Mouse (Mus musculus): ENCODE results near the gene Clic6. TPM values are rescaled to one million over a fixed set of nuclear protein-coding genes. Genes with fewer than 3 reads are reported as not detected.

The Clic6 gene
- polyA plus RNA-seq, 1 experiment from 2014 or later = 8.9 TPM

GRCm38 (mm10) chr16:92548651-92549050 lies 63.1 kb downstream of the Clic6 start:
- Histone ChIP-seq H3K4me2 (no peak overlapping the region), H3K4me3 (ENCODE audit: low read depth, low read length) (no peak overlapping the region), H3K27me3 (ENCODE audit: insufficient read depth, low read length) (no peaks in the 10 kb centered on the region), H3K27ac (ENCODE audit: low read depth) (no peak overlapping the region), H3K4me1 (ENCODE audit: insufficient read depth) (no peaks in the 10 kb centered on the region), H3K36me3 (ENCODE audit: insufficient read depth) (no peaks in the 10 kb centered on the region), H3K9ac (no peak overlapping the region), H3K9me3 (ENCODE audit: low read depth, low read length) (no peaks in the 10 kb centered on the region)
- TF ChIP-seq CTCF (IDR thresholded peaks at IDR 0.05; ENCODE audit: low read depth) = no peak
- DNase-seq = no peak
- WGBS = 88% methylated on average over 9 of the region's 9 CpGs
- no peak for ATAC-seq (ENCODE audit: insufficient read depth)

- DNase-seq (no peak), ATAC-seq (ENCODE audit: insufficient read depth) (no peak)
- Histone ChIP-seq H3K9ac (no peak overlapping the region), H3K36me3 (ENCODE audit: insufficient read depth) (no peaks in the 10 kb centered on the region), H3K9me3 (ENCODE audit: low read depth, low read length) (no peaks in the 10 kb centered on the region), H3K27ac (ENCODE audit: low read depth) (no peak overlapping the region), H3K4me1 (ENCODE audit: insufficient read depth) (no peaks in the 10 kb centered on the region), H3K4me2 (no peak overlapping the region), H3K27me3 (ENCODE audit: insufficient read depth, low read length) (no peaks in the 10 kb centered on the region), H3K4me3 (ENCODE audit: low read depth, low read length) (no peak overlapping the region)
- TF ChIP-seq CTCF (IDR thresholded peaks at IDR 0.05; ENCODE audit: low read depth) = no peak
- 74% methylated on average over 13 of the region's 13 CpGs for WGBS
Observed at GRCm38 (mm10) chr16:92551266-92552105, 66.0 kb downstream of the Clic6 start.

DNA sequence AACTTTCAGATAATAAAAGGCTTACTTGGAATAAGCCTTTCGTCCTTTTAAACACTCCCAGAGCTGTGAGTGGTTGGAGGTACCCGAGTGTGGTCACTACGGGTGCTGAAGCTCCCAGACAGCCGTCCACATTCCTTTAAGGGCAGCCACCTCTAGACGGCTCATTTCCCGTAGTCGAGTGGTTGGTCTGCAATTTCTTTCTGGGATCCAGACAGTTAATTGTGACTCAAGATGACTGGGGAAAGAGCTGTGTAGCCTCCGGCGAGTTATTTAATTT lies 66.5 kb downstream of the Clic6 start:
- WGBS = 47% methylated on average over 9 of the region's 9 CpGs
- H3K27me3 ChIP-seq (ENCODE audit: insufficient read depth, low read length) = no peaks in the 10 kb centered on the region
- ATAC-seq (ENCODE audit: insufficient read depth) = no peak

GRCm38 (mm10) chr16:92552858-92553257 lies 67.3 kb downstream of the Clic6 start:
- no peaks in the 10 kb centered on the region for H3K9me3 ChIP-seq (ENCODE audit: low read depth, low read length)
- H3K4me1 ChIP-seq (ENCODE audit: insufficient read depth) = no peaks in the 10 kb centered on the region
- no peak overlapping the region for H3K4me2 ChIP-seq
- 17% methylated on average over 11 of the region's 11 CpGs for WGBS
- no peak overlapping the region for H3K4me3 ChIP-seq (ENCODE audit: low read depth, low read length)
- H3K27ac ChIP-seq (ENCODE audit: low read depth) = no peak overlapping the region
- H3K36me3 ChIP-seq (ENCODE audit: insufficient read depth) = no peaks in the 10 kb centered on the region
- peak; percentile 26 for DNase-seq
- H3K27me3 ChIP-seq (ENCODE audit: insufficient read depth, low read length) = no peaks in the 10 kb centered on the region
- TF ChIP-seq CTCF (IDR thresholded peaks at IDR 0.05; ENCODE audit: low read depth) = no peak
- H3K9ac ChIP-seq = no peak overlapping the region
- no peak for ATAC-seq (ENCODE audit: insufficient read depth)

More for the DNA sequence above, 66.5 kb downstream of the Clic6 start:
- no peaks in the 10 kb centered on the region for H3K9me3 ChIP-seq (ENCODE audit: low read depth, low read length)
- DNase-seq = no peak
- H3K4me1 ChIP-seq (ENCODE audit: insufficient read depth) = no peaks in the 10 kb centered on the region
- H3K9ac ChIP-seq = no peak overlapping the region
- TF ChIP-seq CTCF (IDR thresholded peaks at IDR 0.05; ENCODE audit: low read depth) = no peak
- no peaks in the 10 kb centered on the region for H3K36me3 ChIP-seq (ENCODE audit: insufficient read depth)
- no peak overlapping the region for H3K4me2 ChIP-seq
- no peak overlapping the region for H3K27ac ChIP-seq (ENCODE audit: low read depth)
- H3K4me3 ChIP-seq (ENCODE audit: low read depth, low read length) = no peak overlapping the region

DNA sequence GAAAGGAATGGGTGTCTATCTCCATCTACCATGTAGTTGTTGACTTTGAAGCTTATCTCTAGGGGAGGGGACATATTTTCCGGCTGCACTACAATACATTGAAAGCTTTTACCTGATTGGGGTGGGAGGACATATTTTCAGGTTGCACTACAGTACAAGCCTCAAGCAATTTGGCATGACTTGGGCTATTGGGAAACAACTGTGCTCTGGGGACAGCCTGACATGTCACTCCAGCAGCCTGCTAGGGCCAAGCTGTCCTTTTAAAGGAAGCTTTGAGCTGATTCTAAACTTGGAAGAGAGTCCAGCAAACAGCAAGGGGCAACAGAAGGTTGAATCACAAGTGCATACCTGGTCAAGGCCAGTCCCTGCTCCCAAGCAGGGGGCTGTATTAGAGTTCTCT lies 69.5 kb downstream of the Clic6 start:
- no peaks in the 10 kb centered on the region for H3K9me3 ChIP-seq (ENCODE audit: low read depth, low read length)
- no peak for TF ChIP-seq CTCF (IDR thresholded peaks at IDR 0.05; ENCODE audit: low read depth)
- WGBS = 73% methylated on average over 1 of the region's 1 CpGs
- no peaks in the 10 kb centered on the region for H3K27me3 ChIP-seq (ENCODE audit: insufficient read depth, low read length)
- ATAC-seq (ENCODE audit: insufficient read depth) (no peak), DNase-seq (no peak)
- H3K27ac ChIP-seq (ENCODE audit: low read depth) = no peak overlapping the region
- no peak overlapping the region for H3K9ac ChIP-seq
- no peak overlapping the region for H3K4me2 ChIP-seq
- no peak overlapping the region for H3K4me3 ChIP-seq (ENCODE audit: low read depth, low read length)
- H3K4me1 ChIP-seq (ENCODE audit: insufficient read depth) = no peaks in the 10 kb centered on the region
- no peaks in the 10 kb centered on the region for H3K36me3 ChIP-seq (ENCODE audit: insufficient read depth)

DNA sequence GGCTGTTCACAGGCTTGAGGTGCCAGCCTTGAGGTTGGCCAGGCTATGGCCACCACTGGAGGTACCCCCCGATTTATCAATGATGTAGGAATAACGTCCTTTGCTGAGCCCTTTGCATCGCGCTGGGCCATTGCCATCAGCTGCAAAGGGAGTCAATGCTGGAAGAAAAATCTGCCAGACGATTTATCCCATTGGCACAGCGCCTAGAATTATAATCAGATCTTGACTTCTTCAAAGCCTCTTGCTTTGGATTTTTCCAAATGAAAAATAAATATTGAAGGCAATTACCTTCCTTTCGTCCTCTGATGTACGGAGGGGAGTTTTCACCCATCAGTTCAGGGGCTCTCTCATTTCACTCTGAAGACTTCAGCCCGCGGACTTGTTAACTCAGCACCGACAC lies 79.8 kb downstream of the Clic6 start:
- peak overlapping the region; percentile 49 for H3K4me2 ChIP-seq
- H3K4me3 ChIP-seq (ENCODE audit: low read depth, low read length) = no peak overlapping the region
- ATAC-seq (ENCODE audit: insufficient read depth) (peak; percentile 49; the same call in 1 of the 2 replicates), DNase-seq (peak; percentile 81)
- TF ChIP-seq CTCF (IDR thresholded peaks at IDR 0.05; ENCODE audit: low read depth) = no peak
- H3K4me1 ChIP-seq (ENCODE audit: insufficient read depth) = no peaks in the 10 kb centered on the region
- no peak overlapping the region for H3K9ac ChIP-seq
- H3K36me3 ChIP-seq (ENCODE audit: insufficient read depth) = no peaks in the 10 kb centered on the region
- WGBS = 27% methylated on average over 11 of the region's 11 CpGs
- peak overlapping the region; percentile 26; the same call in 1 of the 2 replicates for H3K27ac ChIP-seq (ENCODE audit: low read depth)
- H3K9me3 ChIP-seq (ENCODE audit: low read depth, low read length) = no peaks in the 10 kb centered on the region
- 0 out of 2 replicates have a peak, but pooled peaks cover 3% of the 10 kb centered on the region for H3K27me3 ChIP-seq (ENCODE audit: insufficient read depth, low read length)

- peak; percentile 68; the same call in 1 of the 2 replicates for ATAC-seq (ENCODE audit: insufficient read depth)
- no peak overlapping the region for H3K9ac ChIP-seq
- H3K4me2 ChIP-seq = peak overlapping the region; percentile 49
- peak overlapping the region; percentile 26; the same call in 1 of the 2 replicates for H3K27ac ChIP-seq (ENCODE audit: low read depth)
- peak; percentile 95 for DNase-seq
- WGBS = 1% methylated on average over 6 of the region's 6 CpGs
- H3K4me1 ChIP-seq (ENCODE audit: insufficient read depth) = no peaks in the 10 kb centered on the region
- no peaks in the 10 kb centered on the region for H3K9me3 ChIP-seq (ENCODE audit: low read depth, low read length)
- no peak overlapping the region for H3K4me3 ChIP-seq (ENCODE audit: low read depth, low read length)
- peak; percentile 95 for TF ChIP-seq CTCF (IDR thresholded peaks at IDR 0.05; ENCODE audit: low read depth)
- no peaks in the 10 kb centered on the region for H3K36me3 ChIP-seq (ENCODE audit: insufficient read depth)
- 0 out of 2 replicates have a peak, but pooled peaks cover 3% of the 10 kb centered on the region for H3K27me3 ChIP-seq (ENCODE audit: insufficient read depth, low read length)
Observed at GRCm38 (mm10) chr16:92565708-92566107, 80.2 kb downstream of the Clic6 start.

Measured in lung, embryonic 14.5 days (tissue).